ENCODE assay signal across 8 mouse cellular contexts in the genomic region with DNA sequence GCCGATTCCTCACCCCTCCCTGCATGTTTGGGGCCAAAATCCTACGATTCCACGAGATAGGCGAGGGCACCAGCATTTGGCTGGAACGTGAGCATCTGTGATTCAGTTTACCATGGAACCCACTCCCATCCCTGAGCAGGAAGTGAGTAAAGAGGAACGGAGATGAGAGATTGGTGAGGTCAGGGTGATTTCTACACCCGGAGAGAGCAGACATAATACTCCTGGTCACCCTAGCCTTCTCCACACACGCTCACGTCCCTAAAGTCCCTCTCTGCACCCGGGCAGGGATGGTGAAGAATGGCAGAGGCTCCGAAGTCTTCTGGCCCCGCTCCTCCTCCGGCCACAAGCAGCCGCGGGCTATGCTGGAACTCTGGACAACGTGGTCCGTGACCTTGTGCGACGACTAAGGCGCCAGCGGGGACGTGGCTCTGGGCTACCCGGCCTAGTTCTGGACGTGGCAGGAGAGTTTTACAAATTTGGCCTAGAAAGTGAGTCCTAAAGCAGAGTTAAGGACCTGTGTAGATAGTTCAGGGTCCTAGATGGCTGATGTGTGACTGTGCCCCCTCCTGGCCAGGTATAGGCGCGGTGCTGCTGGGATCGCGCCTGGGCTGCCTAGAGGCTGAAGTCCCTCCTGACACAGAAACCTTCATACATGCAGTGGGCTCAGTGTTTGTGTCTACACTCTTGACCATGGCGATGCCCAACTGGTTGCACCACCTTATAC. TPM values are rescaled to one million over a fixed set of nuclear protein-coding genes. Genes with fewer than 3 reads are reported as not detected.
DNase-seq lines count a peak whose midpoint lies in the region; ATAC-seq and TF ChIP-seq lines count a peak whose summit lies in the region.

No protein-coding gene starts in this region.

- no peak for TF ChIP-seq CTCF in heart, postnatal 0 days (IDR thresholded peaks at IDR 0.05; ENCODE audit: low read depth)
- peak; percentile 66 for TF ChIP-seq CTCF in intestine, postnatal 0 days (IDR thresholded peaks at IDR 0.05; ENCODE audit: low read depth)

- intact Hi-C loops in heart, postnatal 25 days (cut with DNase I) = no loop called here

- H3K9me3 ChIP-seq in heart, postnatal 0 days (replicated peaks; ENCODE audit: control insufficient read depth, low read length) = no peaks in the 10 kb centered on the region
- H3K9me3 ChIP-seq in intestine, postnatal 0 days (ENCODE audit: control insufficient read depth) = no peaks in the 10 kb centered on the region
- no peaks in the 10 kb centered on the region for H3K9me3 ChIP-seq in midbrain, embryonic 16.5 days (replicated peaks; ENCODE audit: control insufficient read depth, low read length, poor library complexity, severe bottlenecking)

- 5% methylated on average over 29 of the region's 29 CpGs for WGBS in heart, postnatal 0 days
- 3% methylated on average over 29 of the region's 29 CpGs for WGBS in intestine, postnatal 0 days
- 3% methylated on average over 29 of the region's 29 CpGs for WGBS in midbrain, embryonic 16.5 days

- H3K4me3 ChIP-seq in heart, postnatal 0 days (ENCODE audit: low read depth, low read length) = peak overlapping the region; percentile 25
- H3K4me3 ChIP-seq in intestine, postnatal 0 days (ENCODE audit: low read depth, low read length) = peak overlapping the region; percentile 35
- no peak overlapping the region for H3K4me3 ChIP-seq in midbrain, embryonic 16.5 days (ENCODE audit: low read depth, low read length)

- no peak for ATAC-seq in heart, postnatal 0 days (ENCODE audit: insufficient read depth, low read depth)
- ATAC-seq in common myeloid progenitor, adult 5-6 weeks (replicated peaks; ENCODE audit: low read depth, poor library complexity, severe bottlenecking) = peak; percentile 24
- peak; percentile 38 for ATAC-seq in intestine, postnatal 0 days
- ATAC-seq in midbrain, embryonic 16.5 days = no peak

- no peak overlapping the region for H3K9ac ChIP-seq in heart, postnatal 0 days (replicated peaks; ENCODE audit: low read depth, low read length)
- H3K9ac ChIP-seq in intestine, postnatal 0 days (ENCODE audit: low read depth, low read length) = no peak overlapping the region
- H3K9ac ChIP-seq in midbrain, embryonic 16.5 days (ENCODE audit: low read depth, low read length) = 0 out of 2 replicates have a peak overlapping the region, but pooled peaks have one; percentile 21

- TF ChIP-seq EP300 in heart, postnatal 0 days (IDR thresholded peaks at IDR 0.05; ENCODE audit: low read depth) = no peak

- peaks cover 46% of the 10 kb centered on the region for H3K27me3 ChIP-seq in heart, postnatal 0 days (ENCODE audit: control insufficient read depth, insufficient read depth, low read length)
- peaks cover 38% of the 10 kb centered on the region for H3K27me3 ChIP-seq in intestine, postnatal 0 days (replicated peaks; ENCODE audit: control insufficient read depth, insufficient read depth, low read length)
- peaks cover 43% of the 10 kb centered on the region for H3K27me3 ChIP-seq in midbrain, embryonic 16.5 days (ENCODE audit: control insufficient read depth, insufficient read depth, low read depth, low read length)

- H3K4me2 ChIP-seq in heart, postnatal 0 days (ENCODE audit: low read depth, low read length) = peak overlapping the region; percentile 33
- peak overlapping the region; percentile 59 for H3K4me2 ChIP-seq in intestine, postnatal 0 days (replicated peaks; ENCODE audit: low read depth)
- H3K4me2 ChIP-seq in midbrain, embryonic 16.5 days (ENCODE audit: low read length) = no peak overlapping the region

- no peaks in the 10 kb centered on the region for H3K4me1 ChIP-seq in heart, postnatal 0 days (ENCODE audit: control insufficient read depth, insufficient read depth)
- peaks cover 6% of the 10 kb centered on the region; the same call in 1 of the 2 replicates for H3K4me1 ChIP-seq in intestine, postnatal 0 days (replicated peaks; ENCODE audit: control insufficient read depth, insufficient read depth, low read length)
- peaks cover 4% of the 10 kb centered on the region; the same call in 1 of the 2 replicates for H3K4me1 ChIP-seq in midbrain, embryonic 16.5 days (ENCODE audit: control insufficient read depth, insufficient read depth, low read length)

- no peak for DNase-seq in heart, postnatal 0 days (ENCODE audit: low spot score)
- no peak for DNase-seq in heart, postnatal 25 days (ENCODE audit: low spot score)
- no peak for DNase-seq in MN1 (ENCODE audit: low spot score)
- no peak for DNase-seq in layer of hippocampus, adult 18-20 months (ENCODE audit: low spot score in 2 of 2)
- DNase-seq in lung, postnatal 36 days = no peak

- H3K27ac ChIP-seq in heart, postnatal 0 days (ENCODE audit: low read depth) = no peak overlapping the region
- H3K27ac ChIP-seq in intestine, postnatal 0 days (ENCODE audit: low read depth, low read length) = no peak overlapping the region
- H3K27ac ChIP-seq in midbrain, embryonic 16.5 days (ENCODE audit: low read length) = no peak overlapping the region

- peaks cover 6% of the 10 kb centered on the region; the same call in 1 of the 2 replicates for H3K36me3 ChIP-seq in heart, postnatal 0 days (replicated peaks; ENCODE audit: control insufficient read depth, insufficient read depth, low read length)
- peaks cover 6% of the 10 kb centered on the region for H3K36me3 ChIP-seq in intestine, postnatal 0 days (ENCODE audit: control insufficient read depth, insufficient read depth)
- peaks cover 5% of the 10 kb centered on the region for H3K36me3 ChIP-seq in midbrain, embryonic 16.5 days (ENCODE audit: control insufficient read depth, insufficient read depth, low read length)

RNA-seq across cellular contexts. Expression of gene Cyp27b1, which starts 1.5 kb away (rescaled TPM):
- total RNA-seq in heart, postnatal 0 days (2014; rRNA removed; ENCODE audit: low replicate concordance) = not detected in 2 replicates
- 0.04 and 0.08 TPM in 2 replicates for polyA plus RNA-seq in heart, postnatal 0 days (2015; fragmentation: Nextera tagmentation; extraction: Ambion mirVana)
- under 1 TPM in 1 of 2 experiments, not detected in 1; 0.14 TPM for total RNA-seq in heart, postnatal 25 days (2021)
- 0.14 TPM in 1 of 2 replicates, not detected in the other for total RNA-seq in common myeloid progenitor, adult 5-6 weeks (2017)
- not detected in 2 replicates for polyA plus RNA-seq in intestine, postnatal 0 days (2015; fragmentation: Nextera tagmentation; extraction: Ambion mirVana)
- 0.08 and 0.14 TPM in 2 replicates for polyA plus RNA-seq in midbrain, embryonic 16.5 days (2015; fragmentation: Nextera tagmentation; extraction: Ambion mirVana)
- 1 to 10 TPM in 1 of 2 experiments, under 1 TPM in 1; 0.91 to 1.2 TPM for total RNA-seq in layer of hippocampus, adult 18-20 months (2021)

RNA-seq across cellular contexts. Expression of gene Eef1akmt3, which starts 8.2 kb away (rescaled TPM):
- total RNA-seq in heart, postnatal 0 days (2014; rRNA removed; ENCODE audit: low replicate concordance) = not detected in 2 replicates
- 0.04 and 0.18 TPM in 2 replicates for polyA plus RNA-seq in heart, postnatal 0 days (2015; fragmentation: Nextera tagmentation; extraction: Ambion mirVana)
- total RNA-seq in heart, postnatal 25 days (2021) = under 1 TPM in 1 of 2 experiments, not detected in 1; 0.11 TPM
- not detected in 2 replicates for total RNA-seq in common myeloid progenitor, adult 5-6 weeks (2017)
- 0.16 and 0.17 TPM in 2 replicates for polyA plus RNA-seq in intestine, postnatal 0 days (2015; fragmentation: Nextera tagmentation; extraction: Ambion mirVana)
- 0.21 and 0.22 TPM in 2 replicates for polyA plus RNA-seq in midbrain, embryonic 16.5 days (2015; fragmentation: Nextera tagmentation; extraction: Ambion mirVana)
- total RNA-seq in layer of hippocampus, adult 18-20 months (2021) = under 1 TPM; 0.17 to 0.38 TPM

RNA-seq across cellular contexts. Expression of gene Mettl1, which starts 8.3 kb away (rescaled TPM):
- 9.2 and 16.2 TPM in 2 replicates for total RNA-seq in heart, postnatal 0 days (2014; rRNA removed; ENCODE audit: low replicate concordance)
- polyA plus RNA-seq in heart, postnatal 0 days (2015; fragmentation: Nextera tagmentation; extraction: Ambion mirVana) = 19.6 and 20.6 TPM in 2 replicates
- total RNA-seq in heart, postnatal 25 days (2021) = 1 to 10 TPM; 6.1 to 6.9 TPM
- total RNA-seq in common myeloid progenitor, adult 5-6 weeks (2017) = 27.4 and 28.0 TPM in 2 replicates
- 19.8 and 22.1 TPM in 2 replicates for polyA plus RNA-seq in intestine, postnatal 0 days (2015; fragmentation: Nextera tagmentation; extraction: Ambion mirVana)
- polyA plus RNA-seq in midbrain, embryonic 16.5 days (2015; fragmentation: Nextera tagmentation; extraction: Ambion mirVana) = 20.1 TPM in 2 replicates
- 10 to 100 TPM; 11.2 to 12.6 TPM for total RNA-seq in layer of hippocampus, adult 18-20 months (2021)

RNA-seq across cellular contexts. Expression of gene March9, which starts 10.4 kb away (rescaled TPM):
- 0.65 and 1.0 TPM in 2 replicates for total RNA-seq in heart, postnatal 0 days (2014; rRNA removed; ENCODE audit: low replicate concordance)
- 0.14 TPM in 2 replicates for polyA plus RNA-seq in heart, postnatal 0 days (2015; fragmentation: Nextera tagmentation; extraction: Ambion mirVana)
- total RNA-seq in heart, postnatal 25 days (2021) = 1 to 10 TPM; 2.3 to 2.5 TPM
- total RNA-seq in common myeloid progenitor, adult 5-6 weeks (2017) = 0.23 TPM in 1 of 2 replicates, not detected in the other
- 0.91 and 1.1 TPM in 2 replicates for polyA plus RNA-seq in intestine, postnatal 0 days (2015; fragmentation: Nextera tagmentation; extraction: Ambion mirVana)
- polyA plus RNA-seq in midbrain, embryonic 16.5 days (2015; fragmentation: Nextera tagmentation; extraction: Ambion mirVana) = 5.6 and 6.3 TPM in 2 replicates
- total RNA-seq in layer of hippocampus, adult 18-20 months (2021) = 10 to 100 TPM; 20.5 to 21.9 TPM

RNA-seq across cellular contexts. Expression of gene Cdk4, which starts 13.8 kb away (rescaled TPM):
- 457 and 539 TPM in 2 replicates for total RNA-seq in heart, postnatal 0 days (2014; rRNA removed; ENCODE audit: low replicate concordance)
- 382 and 392 TPM in 2 replicates for polyA plus RNA-seq in heart, postnatal 0 days (2015; fragmentation: Nextera tagmentation; extraction: Ambion mirVana)
- total RNA-seq in heart, postnatal 25 days (2021) = 10 to 100 TPM; 76.1 to 83.3 TPM
- total RNA-seq in common myeloid progenitor, adult 5-6 weeks (2017) = 723 and 923 TPM in 2 replicates
- polyA plus RNA-seq in intestine, postnatal 0 days (2015; fragmentation: Nextera tagmentation; extraction: Ambion mirVana) = 500 and 515 TPM in 2 replicates
- polyA plus RNA-seq in midbrain, embryonic 16.5 days (2015; fragmentation: Nextera tagmentation; extraction: Ambion mirVana) = 646 and 776 TPM in 2 replicates
- total RNA-seq in layer of hippocampus, adult 18-20 months (2021) = 10 to 100 TPM; 83.9 to 91.1 TPM

Comparison
In these comparisons a context has a peak if more than half of its experiments do, and no peak if none do; other contexts are left out.
1. ATAC-seq: peak in common myeloid progenitor, adult 5-6 weeks (single experiment) and intestine, postnatal 0 days (single experiment); none in heart, postnatal 0 days (single experiment) and midbrain, embryonic 16.5 days (single experiment).